Mouse (Mus musculus): Measurements from ENCODE around the gene Armc10.
"Not testable (repeated sequence)": the region's sequence is repeated elsewhere in the genome, so short reads cannot be mapped to it uniquely, and the experiment has no call there.

Gene Armc10

DNA sequence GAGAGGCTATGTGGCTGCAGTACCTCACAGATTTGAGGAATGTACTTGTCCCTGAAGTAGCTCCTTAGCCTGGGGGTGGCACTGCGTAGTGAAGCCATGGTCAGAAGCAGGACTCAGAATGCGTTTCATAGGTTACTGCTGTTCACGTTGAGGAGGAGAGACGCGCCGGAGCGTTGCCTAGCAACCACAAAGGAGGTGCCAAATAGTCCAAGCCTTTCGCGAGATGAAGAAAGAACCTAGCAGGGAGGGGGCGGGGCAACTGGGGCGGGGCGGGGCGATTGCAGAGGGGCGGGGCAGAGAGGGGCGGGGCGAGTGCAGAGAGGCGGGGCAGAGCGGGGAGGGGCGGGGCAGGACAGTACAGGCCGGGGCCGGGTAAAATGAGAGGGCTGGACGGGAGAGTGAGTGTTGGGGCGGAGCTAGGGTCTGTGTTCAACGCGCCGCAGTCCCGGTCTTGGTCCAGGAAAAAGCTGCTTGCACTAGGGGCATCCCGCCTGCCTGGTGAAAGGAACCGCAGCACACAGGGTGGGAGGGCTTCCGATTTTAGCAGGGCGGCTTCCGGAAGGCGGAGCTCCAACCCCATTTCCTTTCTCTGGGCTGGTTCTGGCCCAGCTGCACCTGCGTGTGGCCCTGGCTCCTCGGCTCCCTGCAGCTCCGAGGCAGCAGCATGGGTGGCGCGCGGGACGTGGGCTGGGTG, at the start of gene Armc10, which contains the start of gene Fbxl13:
TSS of gene Armc10 (plus strand) at position 375 of the 694 bp plus-strand sequence.
TSS of gene Fbxl13 (minus strand) at position 196 of the 694 bp plus-strand sequence.
- DNase-seq (ENCODE audit: extremely low read depth, insufficient read length, low spot score) = peak; percentile 84

DNA sequence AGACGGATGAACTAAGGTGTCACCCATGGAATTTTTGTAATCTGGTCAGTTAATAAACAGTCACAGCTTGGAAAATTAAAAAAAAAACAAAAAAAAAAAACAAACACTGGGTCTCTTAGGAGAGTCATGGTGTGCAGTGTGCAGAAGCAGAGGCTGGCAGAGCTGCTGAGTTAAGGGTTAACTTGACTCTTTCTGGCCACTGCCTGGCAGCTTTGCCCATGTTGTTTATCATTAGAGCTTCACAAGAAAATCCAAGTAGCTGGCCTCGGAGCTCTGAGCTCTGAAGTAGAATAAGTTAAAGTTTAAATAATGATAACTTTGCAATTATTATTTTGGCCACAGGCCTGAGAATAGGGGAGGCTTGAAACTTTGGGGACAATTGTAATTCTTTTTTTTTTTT, 46.1 kb upstream of the Armc10 start:
- DNase-seq (ENCODE audit: extremely low read depth, insufficient read length, low spot score) = not testable (repeated sequence)

DNA sequence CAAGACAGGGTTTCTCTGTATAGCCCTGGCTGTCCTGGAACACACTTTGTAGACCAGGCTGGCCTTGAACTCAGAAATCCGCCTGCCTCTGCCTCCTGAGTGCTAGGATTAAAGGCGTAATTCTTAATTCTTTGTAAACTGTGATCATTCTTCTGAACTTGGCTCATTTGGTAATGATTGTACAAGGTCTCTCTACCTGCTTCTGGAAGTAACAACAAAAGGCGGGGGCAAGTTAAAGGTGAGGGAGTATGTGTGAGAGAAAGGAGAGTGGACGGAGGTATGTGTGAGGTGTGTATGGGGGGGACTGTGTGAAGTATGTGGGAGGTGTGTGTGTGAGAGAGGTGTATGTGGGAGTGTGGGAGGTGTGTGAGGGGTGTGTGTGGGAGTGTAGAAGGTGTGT, 45.7 kb upstream of the Armc10 start:
- DNase-seq (ENCODE audit: extremely low read depth, insufficient read length, low spot score) = no peak

DNA sequence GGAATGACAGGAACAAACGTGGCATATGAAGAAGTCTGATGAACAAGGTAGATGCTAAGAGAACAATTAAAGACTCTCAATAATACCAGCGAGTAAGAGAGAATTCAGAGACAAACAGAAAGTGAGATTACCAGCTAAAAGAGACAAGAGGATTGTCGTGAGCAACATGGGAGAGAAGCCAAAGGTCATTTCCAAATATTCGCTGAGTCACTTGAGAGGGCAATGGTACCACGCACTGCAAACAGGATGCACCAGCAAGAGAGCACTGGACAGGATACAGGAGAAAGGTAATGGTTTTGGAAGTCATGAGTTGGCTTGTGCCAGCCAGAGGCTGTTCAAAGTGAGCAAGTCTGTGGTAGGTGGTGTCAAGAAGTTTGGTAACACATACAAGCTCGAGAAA, 39.7 kb upstream of the Armc10 start:
- DNase-seq (ENCODE audit: extremely low read depth, insufficient read length, low spot score) = no peak

DNA sequence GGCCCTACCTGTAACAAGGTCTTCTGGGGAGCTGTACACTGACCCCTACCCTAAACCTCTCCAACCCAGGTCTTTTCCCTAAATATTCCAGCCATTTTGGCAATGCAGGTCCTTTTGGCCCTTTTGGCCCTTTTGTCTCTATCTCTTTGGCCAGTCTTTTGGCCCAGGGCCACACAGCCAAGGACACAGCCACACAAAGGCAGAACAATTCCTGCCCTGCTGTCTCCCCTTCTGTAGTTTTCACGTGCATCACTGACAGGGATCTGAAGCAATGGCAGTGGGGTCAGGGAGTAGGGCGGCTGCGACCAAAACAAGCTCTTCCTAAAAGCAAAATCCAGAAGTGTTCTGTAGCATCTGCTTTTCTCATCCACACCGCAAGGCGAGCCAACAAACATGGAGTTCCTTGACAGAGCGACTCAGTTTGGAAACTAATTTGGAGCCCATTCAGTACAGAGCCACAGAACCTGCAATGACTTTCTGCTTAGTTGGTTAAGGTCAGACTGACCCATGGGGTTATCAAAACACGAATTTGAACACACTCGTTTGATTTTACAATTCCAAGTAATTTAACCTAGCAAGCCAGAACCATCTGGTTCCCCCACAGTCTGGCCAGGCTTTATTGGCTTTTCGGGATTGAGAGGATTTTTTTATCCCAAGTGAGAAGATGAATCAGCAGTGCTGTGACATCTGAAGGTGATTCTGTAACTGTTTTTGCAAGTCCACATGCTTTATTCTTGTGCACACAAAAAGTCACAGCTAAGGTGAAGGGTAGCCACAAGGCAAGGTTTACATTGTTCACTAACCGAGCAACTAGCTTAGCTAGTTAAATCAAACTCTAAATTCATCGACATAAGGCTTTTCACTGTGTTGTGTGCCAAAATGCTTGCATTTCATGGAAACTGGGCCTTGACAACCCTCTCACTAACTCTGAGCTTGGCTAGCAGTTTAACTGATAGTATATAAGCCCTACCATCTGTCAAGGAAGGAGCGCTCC, 37.0 kb upstream of the Armc10 start:
- no peak for DNase-seq (ENCODE audit: extremely low read depth, insufficient read length, low spot score)

DNA sequence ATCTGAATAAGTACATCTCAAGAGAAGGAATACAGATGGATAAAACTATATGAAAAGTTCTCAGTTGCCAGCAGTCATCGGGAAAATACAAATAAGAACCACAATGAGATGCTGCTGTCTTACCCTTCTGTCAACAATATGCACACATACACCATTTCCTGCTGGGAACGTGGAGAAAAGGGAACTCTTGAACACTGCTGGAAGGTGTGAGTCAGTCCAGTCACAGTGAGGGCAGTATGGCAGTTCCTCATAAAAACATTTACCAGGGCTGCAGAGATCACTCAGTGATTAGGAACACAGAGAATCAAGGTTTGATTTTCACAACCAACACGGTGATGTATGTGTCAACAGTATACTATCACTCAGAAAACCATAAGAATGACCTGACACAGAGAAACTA, 34.6 kb upstream of the Armc10 start:
- DNase-seq (ENCODE audit: extremely low read depth, insufficient read length, low spot score) = no peak

DNA sequence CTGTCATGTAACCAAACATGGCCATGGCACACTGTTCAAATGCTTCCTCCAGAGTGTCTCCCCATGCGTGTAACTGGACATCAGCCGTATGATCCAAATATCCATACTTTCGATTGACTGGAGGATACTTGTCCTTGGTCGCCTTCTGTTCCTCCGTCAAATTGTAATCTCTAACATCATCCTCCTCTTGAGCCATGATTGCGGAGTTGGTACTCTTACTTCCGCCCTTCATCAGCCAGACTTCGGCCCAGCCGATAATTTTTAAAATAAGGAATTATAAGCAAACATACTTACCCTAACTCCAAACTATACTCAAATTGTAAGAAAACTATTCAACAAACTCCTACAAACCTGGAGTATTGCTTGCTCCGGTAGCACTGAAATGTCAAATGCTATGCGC, 31.3 kb upstream of the Armc10 start:
- not testable (repeated sequence) for DNase-seq (ENCODE audit: extremely low read depth, insufficient read length, low spot score)

DNA sequence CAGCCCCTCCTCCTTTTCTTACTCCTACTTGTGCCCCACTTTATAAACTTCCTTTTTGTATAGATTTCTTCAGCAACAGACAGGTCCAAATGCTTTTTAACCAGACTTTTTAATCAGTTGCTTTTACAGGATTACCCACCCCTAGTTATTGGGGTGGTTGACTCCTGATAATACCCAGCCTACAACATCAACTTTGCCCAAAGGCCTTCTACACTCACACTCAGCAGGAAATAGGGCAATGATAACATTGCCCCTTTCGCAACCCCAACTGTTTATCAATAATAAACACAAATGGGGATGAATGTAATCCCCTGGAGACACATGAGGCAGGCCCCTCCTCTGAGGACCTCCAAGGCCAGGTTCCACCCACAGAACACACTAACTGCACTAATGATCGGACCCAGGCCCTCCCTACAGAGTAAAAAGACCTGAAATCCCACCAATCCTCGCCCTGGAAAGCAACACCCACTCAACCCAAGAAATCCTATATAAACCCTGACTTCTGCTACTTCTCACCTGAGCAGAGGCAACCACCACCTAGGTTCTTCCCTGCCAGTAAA, 29.1 kb upstream of the Armc10 start:
- no peak for DNase-seq (ENCODE audit: extremely low read depth, insufficient read length, low spot score)

DNA sequence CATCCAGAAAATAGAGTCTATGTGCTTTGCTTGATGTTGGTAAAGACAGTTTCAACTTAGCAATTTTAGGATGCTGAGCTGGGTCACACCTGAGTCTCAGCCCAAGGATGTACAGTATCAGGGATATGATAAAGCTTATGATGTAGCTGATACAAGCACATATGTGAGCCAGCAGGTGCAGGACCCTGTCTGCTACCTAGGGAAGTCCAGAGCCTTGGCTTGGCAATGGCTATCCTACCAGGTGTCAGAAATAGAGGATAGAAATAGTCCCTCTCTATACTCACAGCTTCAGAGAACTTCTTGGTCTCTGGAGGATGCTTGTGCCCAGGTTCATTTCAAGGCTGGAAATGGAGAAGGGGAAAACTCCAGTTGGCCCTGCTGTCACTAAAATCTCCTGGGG, 19.7 kb upstream of the Armc10 start:
- DNase-seq (ENCODE audit: extremely low read depth, insufficient read length, low spot score) = no peak

DNA sequence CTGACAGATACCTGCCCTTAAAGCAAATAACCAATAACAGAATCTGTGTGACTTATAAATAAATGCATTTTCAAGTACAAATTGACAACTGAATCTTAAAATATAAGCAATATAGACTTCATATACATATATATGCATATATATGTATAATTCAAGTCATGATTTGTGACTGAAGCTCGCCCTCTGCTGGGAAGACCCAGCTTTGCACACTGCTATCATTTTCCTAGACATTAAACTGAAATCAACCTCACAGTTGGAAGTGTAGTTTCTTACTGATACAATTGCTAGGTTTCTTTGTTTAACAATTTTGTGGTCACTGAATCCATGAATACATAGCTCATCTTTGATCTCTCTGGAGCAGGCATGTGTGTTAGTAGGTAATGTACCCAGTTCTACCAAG, 4.7 kb upstream of the Armc10 start:
- DNase-seq (ENCODE audit: extremely low read depth, insufficient read length, low spot score) = no peak

DNA sequence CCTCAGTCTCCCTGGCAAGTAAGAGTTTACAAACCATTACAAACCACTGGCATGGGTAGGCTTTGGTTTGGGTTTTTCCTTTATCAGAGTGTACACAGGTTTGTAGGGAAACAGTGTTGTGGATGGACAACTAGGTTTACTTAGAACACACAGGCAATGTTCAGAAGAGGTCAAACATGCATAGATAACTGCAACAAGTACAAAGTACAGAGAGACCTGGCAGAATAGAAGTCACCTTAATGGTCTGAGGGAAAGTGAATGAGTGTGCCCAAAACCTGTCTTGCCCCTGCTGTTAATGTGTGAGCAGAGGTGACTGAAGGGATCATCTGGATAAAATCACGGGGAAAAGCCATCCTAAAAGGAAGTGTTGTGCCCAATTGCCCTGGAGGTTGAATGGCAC, 2.0 kb upstream of the Armc10 start:
- DNase-seq (ENCODE audit: extremely low read depth, insufficient read length, low spot score) = no peak

DNA sequence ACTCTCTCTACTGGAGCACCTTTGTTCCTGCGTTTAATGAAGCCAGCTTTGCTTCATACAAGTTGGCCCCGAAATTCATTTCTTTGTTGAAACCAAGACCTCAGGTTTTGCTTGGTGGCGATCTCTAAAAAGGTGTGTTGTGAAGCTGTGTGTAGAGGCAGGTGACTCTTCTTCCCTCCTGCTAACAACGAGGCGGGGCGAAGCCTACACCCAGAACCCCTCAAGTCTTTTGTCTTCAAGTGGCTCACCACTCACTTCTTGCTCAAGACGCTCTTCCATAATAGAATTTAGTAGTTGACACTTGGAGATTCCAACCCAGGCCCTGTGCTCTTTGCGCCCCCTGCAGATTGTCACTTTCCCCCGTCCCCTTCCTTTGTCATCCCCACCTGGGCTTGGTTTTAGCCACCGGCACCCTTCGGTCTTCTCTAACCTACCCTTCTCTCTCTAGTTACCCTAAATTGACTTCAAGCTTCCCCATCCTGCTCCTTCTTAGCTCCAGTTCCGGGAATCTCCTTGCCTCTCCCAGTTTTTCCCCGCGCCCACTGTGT, 648 bp upstream of the Armc10 start:
- no peak for DNase-seq (ENCODE audit: extremely low read depth, insufficient read length, low spot score)

DNA sequence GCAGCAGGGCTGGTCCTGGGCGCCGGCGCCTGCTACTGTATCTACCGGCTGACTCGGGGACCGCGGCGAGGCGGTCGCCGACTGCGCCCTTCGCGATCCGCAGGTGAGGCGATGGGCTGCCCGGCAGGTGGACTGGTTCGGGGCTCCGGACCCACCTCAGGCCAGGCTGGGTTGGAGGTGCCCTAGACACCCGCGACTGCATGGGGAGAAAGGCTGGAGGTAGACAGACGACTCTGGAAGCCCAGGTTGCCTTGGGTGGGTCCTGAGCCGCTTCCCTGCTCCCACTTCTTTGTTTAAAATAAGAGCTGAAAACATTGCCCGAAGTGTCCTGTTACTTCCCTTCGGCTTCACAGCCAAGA, 499 bp downstream of the Armc10 start:
- DNase-seq (ENCODE audit: extremely low read depth, insufficient read length, low spot score) = no peak

DNA sequence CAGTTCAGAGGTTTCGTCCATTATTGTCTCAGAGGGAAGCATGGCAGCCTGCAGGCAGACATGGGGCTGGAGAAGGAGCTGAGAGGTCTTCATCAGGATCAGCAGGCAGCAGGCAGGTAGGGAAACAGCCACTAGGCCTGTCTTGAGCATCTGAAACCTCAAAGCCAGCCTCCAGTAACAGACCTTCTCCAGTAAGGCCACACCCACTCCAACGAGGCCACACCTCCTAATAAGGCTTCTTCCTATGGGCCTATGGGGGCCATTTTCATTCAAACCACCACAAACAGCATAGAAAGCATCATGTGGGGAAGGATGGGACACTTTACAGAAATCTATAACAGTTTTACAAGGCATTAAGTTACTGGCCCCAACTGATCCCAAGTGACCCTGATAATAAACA, 5.1 kb downstream of the Armc10 start:
- no peak for DNase-seq (ENCODE audit: extremely low read depth, insufficient read length, low spot score)

DNA sequence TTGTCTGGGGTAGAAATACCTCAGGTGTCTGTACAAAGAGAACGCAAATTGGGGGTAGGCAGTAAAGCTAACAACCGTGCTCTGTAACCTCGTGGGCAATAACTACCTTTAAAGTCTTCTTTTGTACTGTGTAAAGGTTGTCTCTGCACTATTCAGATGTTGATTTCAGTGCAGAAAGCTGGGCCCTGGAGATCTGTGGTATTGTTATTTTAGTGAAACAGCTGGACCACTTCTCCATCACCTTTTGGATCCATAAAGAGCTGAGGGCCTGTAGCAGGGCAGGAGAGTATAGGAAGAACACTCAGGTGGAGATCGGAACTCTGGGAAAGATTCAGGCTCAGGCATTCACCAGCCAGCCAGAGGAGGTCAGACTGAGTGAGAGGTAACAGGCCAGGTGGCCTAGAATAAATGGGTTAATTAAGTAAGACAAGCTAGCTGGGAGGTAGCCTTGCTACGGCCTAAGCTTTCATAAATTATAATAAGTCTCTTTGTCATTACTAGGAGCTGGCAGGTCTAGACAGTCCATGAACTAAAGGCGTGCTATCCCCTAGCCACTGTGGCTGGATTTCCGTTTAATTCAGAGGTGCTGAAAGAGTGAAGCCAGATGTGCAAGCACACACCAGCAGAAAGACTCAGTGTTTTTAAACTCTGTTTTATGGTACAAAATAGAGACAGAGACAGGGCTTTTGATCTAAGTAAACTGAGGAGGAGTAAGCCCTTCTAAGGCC, 6.4 kb downstream of the Armc10 start:
- no peak for DNase-seq (ENCODE audit: extremely low read depth, insufficient read length, low spot score)

DNA sequence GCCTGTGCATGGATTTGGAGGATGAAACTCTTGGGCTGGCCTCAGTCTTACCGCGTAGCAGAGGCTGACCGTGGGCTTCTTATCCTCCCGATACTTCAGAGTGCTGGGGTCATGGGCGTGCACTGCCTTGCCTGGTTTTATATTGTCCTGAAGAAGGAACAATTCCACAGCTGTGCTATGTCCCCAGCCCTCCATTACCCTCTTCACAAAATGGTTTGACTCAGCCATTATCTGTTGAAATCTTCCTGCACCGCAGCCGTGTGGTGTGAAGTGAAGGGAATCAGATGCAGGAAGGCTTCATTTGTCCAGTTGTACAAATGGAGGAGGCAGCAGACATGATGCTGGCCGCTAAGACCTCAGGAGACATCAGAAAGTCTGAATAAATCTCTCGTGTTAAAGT, 11.3 kb downstream of the Armc10 start:
- DNase-seq (ENCODE audit: extremely low read depth, insufficient read length, low spot score) = no peak

DNA sequence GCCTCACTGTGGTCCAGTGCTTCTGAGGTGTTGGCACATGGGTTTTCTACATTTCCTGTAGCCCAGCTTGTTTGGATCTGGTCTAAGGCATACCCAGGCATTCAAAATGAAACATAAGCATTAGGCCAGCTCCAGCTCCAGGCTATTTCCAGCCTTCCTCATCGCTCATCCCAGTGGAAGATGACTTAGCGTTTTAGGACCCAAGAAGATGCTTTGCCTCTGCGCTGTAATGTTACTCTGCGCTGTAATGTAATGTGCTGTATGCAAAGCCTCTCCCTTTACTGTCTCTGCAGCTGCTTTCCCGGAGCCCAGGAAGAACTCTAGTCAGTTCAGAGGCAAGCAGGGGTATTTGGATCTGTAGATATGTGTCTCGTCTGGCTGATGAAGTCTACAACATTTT, 12.4 kb downstream of the Armc10 start:
- no peak for DNase-seq (ENCODE audit: extremely low read depth, insufficient read length, low spot score)

DNA sequence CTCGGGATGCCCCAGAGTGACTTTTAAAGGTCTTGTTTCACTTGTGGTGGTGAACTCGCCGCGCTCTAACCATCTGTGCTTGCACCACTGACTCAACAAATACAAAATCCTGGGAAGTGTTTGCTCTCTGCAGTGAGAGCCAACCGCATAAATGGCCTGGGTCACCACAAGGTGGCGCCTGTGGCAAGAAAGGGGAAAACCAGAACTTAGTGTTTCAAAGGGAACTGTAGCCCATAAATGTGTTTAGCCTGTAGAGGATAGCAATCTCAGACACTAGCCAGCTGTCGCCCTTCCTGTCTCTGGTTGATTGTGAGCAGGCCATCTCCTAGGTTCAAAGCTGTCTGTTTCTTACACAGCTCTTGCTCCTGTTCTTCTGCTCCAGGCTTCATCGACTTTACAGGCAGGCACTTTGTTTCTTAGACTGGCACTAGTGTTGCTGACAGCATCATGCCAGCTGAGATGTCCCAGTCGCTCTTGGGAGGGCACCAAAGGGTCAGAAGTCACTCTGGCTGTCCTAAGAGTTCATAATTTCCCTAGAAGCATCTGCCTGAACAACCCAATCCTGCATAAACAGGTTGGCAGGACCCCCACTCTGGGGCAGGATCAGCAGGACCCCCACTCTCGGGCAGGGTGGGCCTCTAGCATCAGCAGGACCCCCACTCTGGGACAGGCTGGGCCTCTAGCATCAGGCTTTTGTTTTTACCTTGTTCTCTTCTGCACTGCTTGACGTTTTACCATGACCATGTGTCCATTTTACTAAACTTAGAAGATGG, 13.2 kb downstream of the Armc10 start:
- DNase-seq (ENCODE audit: extremely low read depth, insufficient read length, low spot score) = peak; percentile 20

DNA sequence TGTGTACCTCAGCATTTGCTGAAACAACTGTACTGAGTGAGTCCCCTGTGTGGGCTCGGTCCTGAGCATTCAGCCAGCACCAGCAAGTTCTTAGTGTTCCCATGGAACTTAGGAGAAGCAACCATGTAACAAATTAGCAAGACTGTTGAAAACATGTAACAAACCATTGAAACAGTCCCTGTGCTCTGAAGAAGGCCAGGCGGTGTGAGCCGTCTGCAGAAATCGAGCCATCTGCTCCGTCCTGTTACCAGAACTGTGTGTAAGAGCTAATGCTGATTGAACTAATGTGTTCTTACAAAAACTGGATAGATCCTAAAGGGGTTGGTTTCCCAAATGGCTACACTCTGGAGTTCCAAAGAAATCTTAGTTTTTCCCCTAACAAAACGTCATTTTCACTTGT, 15.2 kb downstream of the Armc10 start:
- DNase-seq (ENCODE audit: extremely low read depth, insufficient read length, low spot score) = no peak

DNA sequence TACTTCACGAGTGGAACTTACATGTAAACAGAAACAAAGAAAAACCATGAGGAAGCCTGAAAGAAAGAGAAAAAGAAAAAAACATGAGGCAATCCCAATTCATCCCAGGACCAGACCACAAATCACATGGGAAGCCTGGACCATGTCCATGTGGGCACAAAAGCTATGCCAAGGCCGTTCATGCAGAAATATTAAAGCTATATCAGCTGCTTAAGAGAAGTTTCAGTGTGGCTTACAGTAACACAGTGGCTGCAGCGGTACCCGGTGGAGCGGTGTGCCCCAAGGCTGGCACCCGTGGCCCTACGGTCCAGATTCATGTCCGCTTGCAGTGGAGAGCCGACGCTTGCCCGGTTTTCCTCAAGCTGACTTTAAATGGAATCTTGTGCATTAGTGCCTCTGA, 17.5 kb downstream of the Armc10 start:
- peak; percentile 58 for DNase-seq (ENCODE audit: extremely low read depth, insufficient read length, low spot score)

Data from 3134 (cell line).